Mouse (Mus musculus) forebrain, embryonic 12.5 days (tissue): Measurements from ENCODE around the gene Nup160. TPM values are rescaled to one million over a fixed set of nuclear protein-coding genes. Genes with fewer than 3 reads are reported as not detected.

Source experiments
- ATAC-seq: fragments of 200-750 bp; cut with Nextera tagmentation; 2 replicates; pipeline ENCODE4 v1.8.0; 2017; ENCODE audit warnings: moderate TSS enrichment; ENCODE audit not compliant: low FRiP score
- H3K27ac ChIP-seq: fragments of 300-500 bp; sonication (generic); 2 replicates; pipeline ENCODE4 v1.5.1; 2016; ENCODE audit warnings: mild to moderate bottlenecking
- H3K27me3 ChIP-seq: fragments of 300-500 bp; sonication (generic); 2 replicates; pipeline ENCODE4 v1.6.1; 2016; ENCODE audit warnings: mild to moderate bottlenecking
- H3K36me3 ChIP-seq: fragments of 300-500 bp; sonication (generic); replicated peaks from 2 replicates; pipeline ENCODE4 v1.6.1; 2016; ENCODE audit warnings: mild to moderate bottlenecking
- H3K4me1 ChIP-seq: fragments of 300-500 bp; sonication (generic); 2 replicates; pipeline ENCODE4 v1.6.1; 2016
- H3K4me2 ChIP-seq: fragments of 300-500 bp; sonication (generic); 2 replicates; pipeline ENCODE4 v1.6.1; 2016; ENCODE audit warnings: mild to moderate bottlenecking, moderate library complexity
- H3K4me3 ChIP-seq: fragments of 300-500 bp; sonication (generic); replicated peaks from 2 replicates; pipeline ENCODE4 v1.5.1; 2016; ENCODE audit warnings: mild to moderate bottlenecking
- H3K9ac ChIP-seq: fragments of 300-500 bp; sonication (generic); 2 replicates; pipeline ENCODE4 v1.6.1; 2016; ENCODE audit warnings: mild to moderate bottlenecking
- H3K9me3 ChIP-seq: fragments of 300-500 bp; sonication (generic); 2 replicates; pipeline ENCODE4 v1.6.1; 2016
- WGBS: fragments of 180-500 bp; shearing (Covaris S2); methylation state at CpG from one replicate; pipeline ENCODE4 v1.1.7; 2016; 5-methylcytosine and 5-hydroxymethylcytosine counted together
- polyA plus RNA-seq: library from polyadenylated mRNA; unstranded; fragments of >200 nt; fragmentation: Nextera tagmentation; extraction: Ambion mirVana; gene quantifications from 2 replicates; pipeline ENCODE4 v1.2.1, GENCODE M21; 2016

Nup160 gene
- polyA plus RNA-seq, 1 experiment from 2014 or later, result 52.3 TPM

GRCm38 (mm10) chr2:90667388-90668265 lies 9.4 kb upstream of the Nup160 start:
- Histone ChIP-seq H3K36me3 (no peaks in the 10 kb centered on the region), H3K9ac (no peak overlapping the region), H3K27ac (no peak overlapping the region), H3K4me3 (no peak overlapping the region; the same call in 1 of the 2 replicates), H3K4me2 (no peak overlapping the region), H3K4me1 (peaks cover 2% of the 10 kb centered on the region; the same call in 1 of the 2 replicates), H3K27me3 (no peaks in the 10 kb centered on the region), H3K9me3 (no peaks in the 10 kb centered on the region)
- ATAC-seq, result no peak
- 38% methylated on average over 21 of the region's 21 CpGs for WGBS

DNA sequence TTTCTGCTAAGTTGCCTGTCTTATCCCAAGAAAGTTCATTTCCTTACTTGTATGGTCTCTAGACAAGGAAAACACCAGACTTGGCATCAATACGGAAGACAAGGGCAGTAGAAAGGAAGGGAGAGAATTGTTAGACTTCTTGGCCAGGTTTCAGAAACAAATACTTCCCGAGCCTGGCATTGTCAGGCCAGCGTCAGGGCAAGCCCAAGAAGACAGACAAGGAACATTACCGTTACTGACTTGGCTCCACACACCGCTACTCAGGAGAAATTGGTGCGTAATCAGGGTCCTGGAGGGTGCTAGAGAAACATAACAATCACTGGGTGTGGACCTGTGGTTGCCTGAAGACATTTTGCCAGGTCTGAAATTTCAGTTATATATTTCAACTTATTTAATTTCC lies 6.7 kb upstream of the Nup160 start:
- no peak overlapping the region for H3K4me2 ChIP-seq
- no peaks in the 10 kb centered on the region for H3K9me3 ChIP-seq
- no peak overlapping the region for H3K27ac ChIP-seq
- H3K4me1 ChIP-seq, result peaks cover 2% of the 10 kb centered on the region; the same call in 1 of the 2 replicates
- no peak overlapping the region for H3K9ac ChIP-seq
- no peaks in the 10 kb centered on the region for H3K36me3 ChIP-seq
- H3K4me3 ChIP-seq, result no peak overlapping the region
- no peak for ATAC-seq
- no peaks in the 10 kb centered on the region for H3K27me3 ChIP-seq
- 87% methylated on average over 6 of the region's 6 CpGs for WGBS

DNA sequence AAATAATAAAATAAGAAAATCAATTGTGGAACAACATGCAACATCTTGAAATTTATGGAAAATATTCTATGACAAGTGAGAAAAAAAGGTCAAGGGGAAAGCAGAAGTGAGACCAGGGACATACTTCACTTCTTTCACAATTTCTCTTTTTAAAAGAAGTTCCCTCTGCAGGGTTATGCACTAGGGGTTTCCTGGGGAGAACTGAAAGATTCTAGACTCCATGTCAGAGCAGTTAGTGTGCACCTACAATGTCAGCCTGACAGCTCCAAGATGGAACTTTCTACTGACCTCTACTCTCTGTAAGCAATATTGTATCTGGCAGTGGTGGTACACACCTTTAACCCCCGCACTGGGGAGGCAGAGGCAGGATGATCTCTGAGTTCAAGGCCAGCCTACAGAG lies 3.7 kb upstream of the Nup160 start:
- no peak overlapping the region for H3K27ac ChIP-seq
- 96% methylated on average over 1 of the region's 1 CpGs for WGBS
- no peak overlapping the region for H3K4me3 ChIP-seq
- H3K9ac ChIP-seq, result no peak overlapping the region
- no peaks in the 10 kb centered on the region for H3K36me3 ChIP-seq
- 0 out of 2 replicates have a peak, but pooled peaks cover 1% of the 10 kb centered on the region for H3K4me1 ChIP-seq
- ATAC-seq, result no peak
- H3K4me2 ChIP-seq, result no peak overlapping the region
- no peaks in the 10 kb centered on the region for H3K27me3 ChIP-seq
- no peaks in the 10 kb centered on the region for H3K9me3 ChIP-seq

DNA sequence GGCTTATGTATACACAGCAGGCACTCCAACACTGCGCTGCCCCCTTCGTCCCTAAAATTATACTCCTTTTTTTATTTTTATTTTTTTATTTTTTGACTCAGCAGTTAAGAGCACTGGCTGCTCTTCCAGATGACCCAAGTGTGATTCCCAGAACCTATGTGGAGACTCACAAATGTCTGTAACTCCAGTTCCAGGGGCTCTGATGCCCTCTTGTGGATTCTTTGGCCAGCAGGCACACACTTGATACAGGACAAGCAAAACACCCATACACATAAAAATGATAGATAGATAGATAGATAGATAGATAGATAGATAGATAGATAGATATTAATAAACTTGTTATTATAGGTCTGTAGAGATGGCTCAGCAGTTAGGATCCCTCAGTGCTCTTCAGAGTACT lies 2.5 kb upstream of the Nup160 start:
- WGBS, result 92% methylated on average over 2 of the region's 2 CpGs
- no peak overlapping the region for H3K27ac ChIP-seq
- peaks cover 5% of the 10 kb centered on the region; the same call in 1 of the 2 replicates for H3K4me1 ChIP-seq

DNA sequence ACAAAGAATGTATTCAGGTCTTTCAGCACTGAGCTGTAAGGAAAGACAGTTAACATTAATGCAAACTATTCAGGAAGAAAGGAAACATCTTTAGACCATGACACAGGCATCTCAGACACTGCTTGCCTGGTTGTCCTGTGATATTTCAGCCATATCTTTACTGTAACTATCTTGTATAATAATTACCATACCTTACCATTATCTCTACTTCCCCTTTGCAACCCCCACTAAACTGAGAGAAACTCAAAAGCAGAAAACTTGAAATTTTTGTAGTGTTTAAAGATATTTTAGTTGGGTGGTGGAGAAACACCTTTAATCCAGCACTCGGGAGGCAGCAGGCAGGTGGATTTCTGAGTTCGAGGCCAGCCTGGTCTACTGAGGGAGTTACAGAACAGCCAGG lies 1.5 kb upstream of the Nup160 start:
- Histone ChIP-seq H3K27ac (no peak overlapping the region), H3K36me3 (no peaks in the 10 kb centered on the region), H3K9ac (no peak overlapping the region), H3K9me3 (no peaks in the 10 kb centered on the region), H3K4me2 (no peak overlapping the region), H3K4me3 (no peak overlapping the region), H3K4me1 (peaks cover 14% of the 10 kb centered on the region), H3K27me3 (no peaks in the 10 kb centered on the region)
- no peak for ATAC-seq
- 96% methylated on average over 2 of the region's 2 CpGs for WGBS

More for the DNA sequence above, 2.5 kb upstream of the Nup160 start:
- H3K36me3 ChIP-seq, result no peaks in the 10 kb centered on the region
- H3K4me3 ChIP-seq, result no peak overlapping the region
- H3K27me3 ChIP-seq, result no peaks in the 10 kb centered on the region
- no peaks in the 10 kb centered on the region for H3K9me3 ChIP-seq
- no peak overlapping the region for H3K4me2 ChIP-seq
- H3K9ac ChIP-seq, result no peak overlapping the region
- no peak for ATAC-seq

- peak; percentile 60 for ATAC-seq
- Histone ChIP-seq H3K4me2 (peak overlapping the region; percentile 78), H3K4me3 (peak overlapping the region; percentile 81), H3K9me3 (no peaks in the 10 kb centered on the region), H3K27me3 (no peaks in the 10 kb centered on the region), H3K9ac (peak overlapping the region; percentile 76), H3K27ac (peak overlapping the region; percentile 97), H3K4me1 (peaks cover 18% of the 10 kb centered on the region), H3K36me3 (0 out of 2 replicates have a peak, but pooled peaks cover 14% of the 10 kb centered on the region)
- WGBS, result 32% methylated on average over 26 of the region's 26 CpGs
These were observed 1.4 kb downstream of the Nup160 start for GRCm38 (mm10) chr2:90678256-90679060.

DNA sequence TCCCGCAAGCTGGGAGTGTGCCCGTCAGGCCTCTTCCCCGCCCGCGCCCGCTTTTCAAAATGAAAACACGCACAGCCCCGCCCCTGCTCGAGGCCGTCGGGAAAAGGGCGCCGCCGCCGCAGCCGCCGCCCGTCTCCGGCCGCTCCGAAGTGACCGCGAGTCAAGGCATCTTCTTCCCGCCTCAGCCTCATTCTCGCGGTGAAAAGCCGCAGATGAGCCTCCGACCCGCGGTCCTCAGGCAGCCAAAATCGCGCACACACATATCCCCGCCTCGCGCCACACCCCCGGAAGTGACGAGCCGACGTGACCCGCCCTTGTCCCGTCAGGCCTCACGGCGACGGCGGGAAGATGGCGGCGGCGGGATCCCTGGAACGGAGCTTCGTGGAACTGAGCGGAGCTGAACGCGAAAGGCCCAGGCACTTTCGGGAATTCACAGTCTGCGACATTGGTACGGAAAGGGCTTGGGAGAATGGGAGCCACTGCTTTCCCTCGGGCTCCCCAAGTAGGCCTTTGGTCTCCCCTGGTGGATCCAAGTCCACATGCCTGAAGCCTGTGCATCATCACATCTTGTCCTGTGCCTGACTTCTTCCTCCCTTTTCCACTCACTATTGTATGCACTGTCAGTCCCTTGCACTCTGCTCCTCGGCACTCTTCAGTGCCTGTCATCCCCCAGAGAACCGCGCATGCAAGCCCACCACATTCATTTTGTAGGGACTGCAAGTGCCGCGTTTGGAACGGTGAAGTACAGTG lies 2.2 kb downstream of the Nup160 start:
- Histone ChIP-seq H3K36me3 (peaks cover 19% of the 10 kb centered on the region), H3K4me2 (peak overlapping the region; percentile 78), H3K9ac (peak overlapping the region; percentile 76), H3K9me3 (no peaks in the 10 kb centered on the region), H3K27ac (peak overlapping the region; percentile 97), H3K27me3 (no peaks in the 10 kb centered on the region), H3K4me1 (peaks cover 18% of the 10 kb centered on the region), H3K4me3 (peak overlapping the region; percentile 81)
- under 1% methylated on average over 63 of the region's 63 CpGs for WGBS
- peak; percentile 97 for ATAC-seq

- no peak overlapping the region for H3K4me3 ChIP-seq
- H3K27me3 ChIP-seq, result no peaks in the 10 kb centered on the region
- no peak overlapping the region for H3K4me2 ChIP-seq
- no peaks in the 10 kb centered on the region for H3K9me3 ChIP-seq
- WGBS, result 97% methylated on average over 4 of the region's 4 CpGs
- no peak overlapping the region for H3K9ac ChIP-seq
- peaks cover 89% of the 10 kb centered on the region for H3K36me3 ChIP-seq
- H3K4me1 ChIP-seq, result no peaks in the 10 kb centered on the region
- H3K27ac ChIP-seq, result no peak overlapping the region
- no peak for ATAC-seq
These were observed 23.9 kb downstream of the Nup160 start for GRCm38 (mm10) chr2:90700943-90701342.

- 16% methylated on average over 1 of the region's 1 CpGs for WGBS
- H3K9me3 ChIP-seq, result no peaks in the 10 kb centered on the region
- no peak overlapping the region for H3K4me2 ChIP-seq
- H3K27me3 ChIP-seq, result no peaks in the 10 kb centered on the region
- H3K4me1 ChIP-seq, result peaks cover 6% of the 10 kb centered on the region; the same call in 1 of the 2 replicates
- no peak for ATAC-seq
- H3K36me3 ChIP-seq, result peaks cover 92% of the 10 kb centered on the region
- no peak overlapping the region for H3K9ac ChIP-seq
- no peak overlapping the region for H3K27ac ChIP-seq
- no peak overlapping the region for H3K4me3 ChIP-seq
These were observed 31.5 kb downstream of the Nup160 start for GRCm38 (mm10) chr2:90708548-90708947.

- Histone ChIP-seq H3K27ac (no peak overlapping the region), H3K4me1 (no peaks in the 10 kb centered on the region), H3K4me3 (no peak overlapping the region), H3K27me3 (no peaks in the 10 kb centered on the region), H3K9me3 (no peaks in the 10 kb centered on the region), H3K9ac (no peak overlapping the region), H3K4me2 (no peak overlapping the region), H3K36me3 (peaks cover 76% of the 10 kb centered on the region)
- no peak for ATAC-seq
- 93% methylated on average over 7 of the region's 7 CpGs for WGBS
These were observed 38.6 kb downstream of the Nup160 start for GRCm38 (mm10) chr2:90715555-90716092.

DNA sequence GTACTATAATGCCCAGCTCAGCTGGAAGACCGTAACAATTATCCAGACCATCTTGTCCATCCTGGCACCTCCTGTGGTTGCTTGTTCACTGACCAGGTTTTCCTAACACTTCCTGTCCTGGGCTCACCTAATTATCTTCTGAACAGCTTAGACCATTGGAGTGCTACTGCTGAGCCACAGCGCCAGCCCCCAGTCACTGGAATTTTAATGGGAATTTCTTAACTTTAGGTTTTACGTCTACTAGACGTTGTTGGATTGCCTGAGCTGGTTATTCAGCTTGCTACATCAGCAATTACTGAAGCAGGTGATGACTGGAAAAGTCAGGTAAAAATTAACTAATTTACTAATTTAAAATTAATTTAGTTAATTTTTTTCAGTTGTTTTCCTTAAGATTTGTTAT lies 40.4 kb downstream of the Nup160 start:
- Histone ChIP-seq H3K27me3 (no peaks in the 10 kb centered on the region), H3K9me3 (no peaks in the 10 kb centered on the region), H3K4me1 (no peaks in the 10 kb centered on the region), H3K4me2 (no peak overlapping the region), H3K36me3 (peaks cover 76% of the 10 kb centered on the region), H3K4me3 (no peak overlapping the region), H3K9ac (no peak overlapping the region), H3K27ac (no peak overlapping the region)
- ATAC-seq, result no peak
- 90% methylated on average over 4 of the region's 4 CpGs for WGBS
